Mouse (Mus musculus): ENCODE measurements around the gene Ndufc1. TPM values are rescaled to one million over a fixed set of nuclear protein-coding genes. Genes with fewer than 3 reads are reported as not detected.
A peak's percentile ranks its signal among the peaks of the same experiment; 100 is the strongest.
"Not testable (repeated sequence)": the region's sequence is repeated elsewhere in the genome, so short reads cannot be mapped to it uniquely, and the experiment has no call there.

The Ndufc1 gene
- polyA plus RNA-seq, 1 experiment from 2014 or later: 772 TPM

- H3K27me3 ChIP-seq: peaks cover 60% of the 10 kb centered on the region
- ATAC-seq: no peak
- H3K4me3 ChIP-seq (replicated peaks): peak overlapping the region; percentile 42
Measured at GRCm38 (mm10) chr3:51359558-51360307, 49.1 kb downstream of the Ndufc1 start.

GRCm38 (mm10) chr3:51358660-51359557 lies 49.9 kb downstream of the Ndufc1 start:
- Histone ChIP-seq H3K9ac (replicated peaks) (peak overlapping the region; percentile 55), H3K4me2 (replicated peaks) (peak overlapping the region; percentile 61), H3K4me3 (replicated peaks) (peak overlapping the region; percentile 42), H3K27ac (no peak overlapping the region), H3K27me3 (peaks cover 56% of the 10 kb centered on the region), H3K36me3 (no peaks in the 10 kb centered on the region), H3K4me1 (replicated peaks) (peaks cover 8% of the 10 kb centered on the region), H3K9me3 (no peaks in the 10 kb centered on the region)
- WGBS: under 1% methylated on average over 50 of the region's 50 CpGs
- ATAC-seq: peak; percentile 65

More at GRCm38 (mm10) chr3:51359558-51360307, 49.1 kb downstream of the Ndufc1 start:
- no peak overlapping the region for H3K9ac ChIP-seq (replicated peaks)
- no peak overlapping the region for H3K27ac ChIP-seq
- no peaks in the 10 kb centered on the region for H3K36me3 ChIP-seq
- peaks cover 12% of the 10 kb centered on the region for H3K4me1 ChIP-seq (replicated peaks)
- WGBS: 27% methylated on average over 14 of the region's 14 CpGs
- peak overlapping the region; percentile 61 for H3K4me2 ChIP-seq (replicated peaks)
- no peaks in the 10 kb centered on the region for H3K9me3 ChIP-seq

- Histone ChIP-seq H3K9ac (replicated peaks) (no peak overlapping the region), H3K4me2 (replicated peaks) (peak overlapping the region; percentile 61; the same call in 1 of the 2 replicates), H3K27ac (no peak overlapping the region), H3K4me3 (replicated peaks) (peak overlapping the region; percentile 42), H3K27me3 (peaks cover 51% of the 10 kb centered on the region), H3K4me1 (replicated peaks) (peaks cover 8% of the 10 kb centered on the region), H3K9me3 (no peaks in the 10 kb centered on the region), H3K36me3 (no peaks in the 10 kb centered on the region)
- 1% methylated on average over 15 of the region's 15 CpGs for WGBS
- no peak; the same call in 1 of the 2 replicates for ATAC-seq
Measured at GRCm38 (mm10) chr3:51358181-51358580, 50.6 kb downstream of the Ndufc1 start.

GRCm38 (mm10) chr3:51357624-51358023 lies 51.2 kb downstream of the Ndufc1 start:
- 12% methylated on average over 14 of the region's 14 CpGs for WGBS
- H3K27ac ChIP-seq: no peak overlapping the region
- no peak overlapping the region for H3K9ac ChIP-seq (replicated peaks)
- peaks cover 8% of the 10 kb centered on the region for H3K4me1 ChIP-seq (replicated peaks)
- H3K9me3 ChIP-seq: no peaks in the 10 kb centered on the region
- no peak for ATAC-seq
- H3K36me3 ChIP-seq: no peaks in the 10 kb centered on the region
- peaks cover 51% of the 10 kb centered on the region for H3K27me3 ChIP-seq
- peak overlapping the region; percentile 42 for H3K4me3 ChIP-seq (replicated peaks)
- H3K4me2 ChIP-seq (replicated peaks): peak overlapping the region; percentile 61; the same call in 1 of the 2 replicates

- ATAC-seq: no peak
- Histone ChIP-seq H3K4me1 (replicated peaks) (peaks cover 8% of the 10 kb centered on the region), H3K36me3 (no peaks in the 10 kb centered on the region), H3K4me3 (replicated peaks) (no peak overlapping the region), H3K27ac (no peak overlapping the region), H3K4me2 (replicated peaks) (no peak overlapping the region), H3K9me3 (no peaks in the 10 kb centered on the region), H3K9ac (replicated peaks) (no peak overlapping the region), H3K27me3 (peaks cover 47% of the 10 kb centered on the region)
- 48% methylated on average over 5 of the region's 5 CpGs for WGBS
Measured at GRCm38 (mm10) chr3:51357078-51357477, 51.7 kb downstream of the Ndufc1 start.

GRCm38 (mm10) chr3:51354956-51355355 lies 53.8 kb downstream of the Ndufc1 start:
- H3K9ac ChIP-seq (replicated peaks); H3K4me2 ChIP-seq (replicated peaks); H3K27ac ChIP-seq; H3K36me3 ChIP-seq; ATAC-seq; H3K4me3 ChIP-seq (replicated peaks); H3K4me1 ChIP-seq (replicated peaks); H3K9me3 ChIP-seq: not testable (repeated sequence)
- 88% methylated on average over 6 of the region's 6 CpGs for WGBS
- peaks cover 34% of the 10 kb centered on the region for H3K27me3 ChIP-seq

Other genes with a start within 250 kb of the Ndufc1 start
- 15.3 and 17.8 TPM in 2 replicates for gene Noct, start 184.5 kb downstream of the Ndufc1 start, polyA plus RNA-seq (2015; fragmentation: Nextera tagmentation; extraction: Ambion mirVana)
- 50.3 and 51.3 TPM in 2 replicates for gene Elf2, start 68.3 kb downstream of the Ndufc1 start, polyA plus RNA-seq (2015; fragmentation: Nextera tagmentation; extraction: Ambion mirVana)
- gene Mgarp, start 12.2 kb downstream of the Ndufc1 start, polyA plus RNA-seq (2015; fragmentation: Nextera tagmentation; extraction: Ambion mirVana): 5.6 and 12.0 TPM in 2 replicates
- 56.4 and 63.7 TPM in 2 replicates for gene Naa15, start 6.2 kb upstream of the Ndufc1 start, polyA plus RNA-seq (2015; fragmentation: Nextera tagmentation; extraction: Ambion mirVana)
- 21.9 and 22.0 TPM in 2 replicates for gene Rab33b, start 74.9 kb upstream of the Ndufc1 start, polyA plus RNA-seq (2015; fragmentation: Nextera tagmentation; extraction: Ambion mirVana)
- 4.6 TPM in 2 replicates for gene Setd7, start 151.9 kb upstream of the Ndufc1 start, polyA plus RNA-seq (2015; fragmentation: Nextera tagmentation; extraction: Ambion mirVana)